Mouse (Mus musculus) embryonic fibroblast, embryonic 13.5 days (primary cell): ENCODE measurements around the gene Ablim2.

Source experiments
- CTCF ChIP-seq: IDR thresholded peaks from 2 replicates; pipeline ENCODE4 v1.5.1; 2011; ENCODE audit warnings: mild to moderate bottlenecking, control low read depth, low read length, moderate library complexity, borderline replicate concordance; ENCODE audit not compliant: insufficient read depth
- POLR2A ChIP-seq: IDR thresholded peaks from 2 replicates; pipeline ENCODE4 v1.6.1; 2011; ENCODE audit warnings: low read depth, mild to moderate bottlenecking, control low read depth, low read length, moderate library complexity

DNA sequence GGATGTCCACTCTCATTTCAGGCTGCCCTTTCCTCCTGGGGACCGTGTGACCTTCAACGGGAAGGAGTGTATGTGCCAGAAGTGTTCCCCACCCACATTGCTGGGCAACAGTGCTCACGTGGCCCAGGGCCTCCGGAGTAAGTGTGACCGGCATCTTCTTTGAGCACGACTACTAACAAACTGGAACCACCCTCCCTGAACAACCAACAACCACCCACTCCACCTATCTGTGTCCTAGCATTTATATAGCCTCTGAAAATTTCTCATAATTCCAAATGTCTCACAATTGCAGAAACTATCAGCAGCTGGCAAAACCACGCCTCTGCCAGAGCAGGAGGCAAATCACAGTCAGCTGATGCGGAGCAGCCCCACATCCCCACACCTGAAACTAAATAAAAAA, 49.3 kb downstream of the Ablim2 start:
- TF ChIP-seq CTCF: no peak
- TF ChIP-seq POLR2A: no peak
